Mouse (Mus musculus): ENCODE data around the gene Dgkz. TPM values are rescaled to one million over a fixed set of nuclear protein-coding genes. Genes with fewer than 3 reads are reported as not detected.
A peak's percentile ranks its signal among the peaks of the same experiment; 100 is the strongest.

Gene Dgkz
- total RNA-seq, 1 experiment: 47.0 TPM

DNA sequence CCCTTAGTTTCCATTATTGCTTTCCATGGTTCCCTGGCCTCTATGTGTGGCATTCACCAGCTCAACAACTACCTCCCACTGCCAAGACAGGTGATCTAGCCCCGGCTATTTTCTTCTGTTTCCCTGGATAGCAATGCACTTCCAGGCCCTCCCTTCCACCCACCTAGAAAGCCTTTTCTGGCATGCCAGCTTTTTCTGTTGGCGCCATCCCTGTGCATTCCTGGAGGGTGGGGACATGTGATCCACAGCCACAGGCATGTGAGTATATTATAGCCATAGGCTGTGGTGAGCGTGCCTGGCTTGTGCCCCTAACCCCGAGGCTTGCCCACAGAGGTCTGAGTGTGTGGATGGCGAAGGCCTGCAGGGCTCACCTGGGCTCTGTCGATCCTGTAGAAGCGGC is 39.5 kb downstream of the Dgkz start:
- no peak for TF ChIP-seq ZNF384 (IDR thresholded peaks at IDR 0.05; ENCODE audit: low read depth, low read length)
- no peak for TF ChIP-seq HCFC1 (IDR thresholded peaks at IDR 0.05; ENCODE audit: borderline replicate concordance, insufficient read depth, low read length)
- no peak for TF ChIP-seq CHD2 (IDR thresholded peaks at IDR 0.05; ENCODE audit: low read depth, low read length)
- no peak for TF ChIP-seq ZC3H11A (IDR thresholded peaks at IDR 0.05; ENCODE audit: borderline replicate concordance, low read depth, low read length)
- TF ChIP-seq MAFK (IDR thresholded peaks at IDR 0.05; ENCODE audit: insufficient read depth, low read depth, low read length): no peak
- Histone ChIP-seq H3K9me3 (ENCODE audit: control insufficient read depth, insufficient read depth, low read depth, low read length) (no peaks in the 10 kb centered on the region), H3K36me3 (ENCODE audit: control insufficient read depth, insufficient read depth, low read length, poor library complexity, severe bottlenecking) (peaks cover 54% of the 10 kb centered on the region), H3K9ac (ENCODE audit: insufficient read depth, low read depth, low read length, poor library complexity, severe bottlenecking) (no peak overlapping the region), H3K27ac (ENCODE audit: insufficient read depth, low read depth, low read length, poor library complexity, severe bottlenecking) (no peak overlapping the region), H3K4me1 (ENCODE audit: control insufficient read depth in 2 of 2, insufficient read depth in 2 of 2, low read length in 2 of 2, poor library complexity in 1 of 2) (peaks cover 8 to 28% of the 10 kb centered on the region in 2 experiments; a peak in 3 of 4 replicates), H3K4me3 (ENCODE audit: insufficient read depth in 1 of 2, low read depth in 1 of 2, low read length in 2 of 2, poor library complexity in 1 of 2, severe bottlenecking in 1 of 2) (no peak overlapping the region)
- in situ Hi-C loops (cut with MboI; ENCODE audit: low sequenced_read_pairs in 2 of 2, unreplicated experiment in 2 of 2): no loop called here
- no peak for DNase-seq (ENCODE audit: low read depth, low spot score)

DNA sequence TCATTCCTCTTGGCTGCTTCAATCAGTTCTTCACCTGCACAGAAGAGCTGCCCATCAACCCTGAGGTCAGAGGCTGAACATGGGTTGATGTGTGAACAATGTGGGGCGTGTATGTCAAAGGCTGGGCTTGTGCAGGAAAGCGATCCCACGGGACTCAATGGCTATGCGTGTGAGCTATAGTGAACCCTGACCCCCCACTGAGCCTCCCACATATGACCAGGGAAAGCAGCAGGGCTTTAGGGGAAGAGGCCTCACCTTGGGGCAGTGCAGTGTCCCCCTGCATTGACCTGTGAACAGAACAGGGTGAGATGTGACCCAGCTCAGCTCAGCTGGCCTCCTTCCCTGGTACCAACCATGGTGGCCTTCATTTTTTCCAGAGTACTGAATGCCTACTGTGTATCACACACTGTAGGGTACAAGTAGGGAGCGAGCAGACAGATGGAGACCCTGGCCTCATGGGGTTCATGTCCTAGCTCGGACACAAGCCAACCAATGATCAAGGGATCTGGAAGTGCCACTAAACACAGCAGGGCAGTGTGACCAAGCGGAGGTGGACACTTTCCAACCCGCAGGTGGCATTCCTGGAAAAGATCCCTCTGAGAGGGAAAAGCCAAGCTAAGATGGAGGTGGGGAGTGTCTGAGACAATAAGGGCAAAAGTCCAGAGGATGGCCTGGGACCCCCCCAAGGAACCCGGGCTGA is 40.7 kb downstream of the Dgkz start:
- no peak overlapping the region for H3K27ac ChIP-seq (ENCODE audit: insufficient read depth, low read depth, low read length, poor library complexity, severe bottlenecking)
- TF ChIP-seq HCFC1 (IDR thresholded peaks at IDR 0.05; ENCODE audit: borderline replicate concordance, insufficient read depth, low read length): no peak
- no peak overlapping the region for H3K9ac ChIP-seq (ENCODE audit: insufficient read depth, low read depth, low read length, poor library complexity, severe bottlenecking)
- H3K9me3 ChIP-seq (ENCODE audit: control insufficient read depth, insufficient read depth, low read depth, low read length): no peaks in the 10 kb centered on the region
- no peak for DNase-seq (ENCODE audit: low read depth, low spot score)
- H3K4me1 ChIP-seq (ENCODE audit: control insufficient read depth in 2 of 2, insufficient read depth in 2 of 2, low read length in 2 of 2, poor library complexity in 1 of 2): peaks cover 8 to 28% of the 10 kb centered on the region in 2 experiments; a peak in 3 of 4 replicates
- no peak overlapping the region for H3K4me3 ChIP-seq (ENCODE audit: insufficient read depth in 1 of 2, low read depth in 1 of 2, low read length in 2 of 2, poor library complexity in 1 of 2, severe bottlenecking in 1 of 2)
- in situ Hi-C loops (cut with MboI; ENCODE audit: low sequenced_read_pairs in 2 of 2, unreplicated experiment in 2 of 2): no loop called here
- H3K36me3 ChIP-seq (ENCODE audit: control insufficient read depth, insufficient read depth, low read length, poor library complexity, severe bottlenecking): peaks cover 51% of the 10 kb centered on the region

DNA sequence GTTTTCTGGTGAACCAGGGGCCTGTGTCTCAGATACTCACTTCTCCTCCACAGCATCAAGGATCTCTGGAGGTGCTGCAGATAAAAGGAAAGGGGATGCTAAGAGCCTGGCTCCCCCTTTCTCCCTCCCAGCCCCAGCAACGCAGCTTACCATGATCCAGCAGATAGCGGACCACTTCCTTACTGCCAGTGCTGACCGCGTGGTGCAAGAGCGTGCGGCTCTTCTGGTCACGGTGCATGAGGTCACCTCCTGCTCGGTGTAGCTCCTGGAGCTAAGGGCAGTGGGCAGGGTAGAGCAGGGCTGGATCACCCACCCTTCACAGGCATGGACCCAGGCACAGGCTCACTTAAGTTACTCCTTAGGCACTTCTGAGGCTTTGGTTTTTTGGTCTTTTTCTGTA is 41.6 kb downstream of the Dgkz start:
- no peak for TF ChIP-seq ZC3H11A (IDR thresholded peaks at IDR 0.05; ENCODE audit: borderline replicate concordance, low read depth, low read length)
- TF ChIP-seq ZNF384 (IDR thresholded peaks at IDR 0.05; ENCODE audit: low read depth, low read length): no peak
- no peak for TF ChIP-seq CHD2 (IDR thresholded peaks at IDR 0.05; ENCODE audit: low read depth, low read length)
- TF ChIP-seq MAFK (IDR thresholded peaks at IDR 0.05; ENCODE audit: insufficient read depth, low read depth, low read length): no peak
- no peak for TF ChIP-seq HCFC1 (IDR thresholded peaks at IDR 0.05; ENCODE audit: borderline replicate concordance, insufficient read depth, low read length)
- H3K27ac ChIP-seq (ENCODE audit: insufficient read depth, low read depth, low read length, poor library complexity, severe bottlenecking): no peak overlapping the region
- H3K36me3 ChIP-seq (ENCODE audit: control insufficient read depth, insufficient read depth, low read length, poor library complexity, severe bottlenecking): peaks cover 42% of the 10 kb centered on the region
- H3K9ac ChIP-seq (ENCODE audit: insufficient read depth, low read depth, low read length, poor library complexity, severe bottlenecking): no peak overlapping the region
- H3K4me3 ChIP-seq (ENCODE audit: insufficient read depth in 1 of 2, low read depth in 1 of 2, low read length in 2 of 2, poor library complexity in 1 of 2, severe bottlenecking in 1 of 2): no peak overlapping the region
- no peaks in the 10 kb centered on the region for H3K9me3 ChIP-seq (ENCODE audit: control insufficient read depth, insufficient read depth, low read depth, low read length)
- no peak for DNase-seq (ENCODE audit: low read depth, low spot score)
- in situ Hi-C loops (cut with MboI; ENCODE audit: low sequenced_read_pairs in 2 of 2, unreplicated experiment in 2 of 2): no loop called here
- H3K4me1 ChIP-seq (ENCODE audit: control insufficient read depth in 2 of 2, insufficient read depth in 2 of 2, low read length in 2 of 2, poor library complexity in 1 of 2): peaks cover 9 to 29% of the 10 kb centered on the region in 2 experiments; a peak in 3 of 4 replicates

DNA sequence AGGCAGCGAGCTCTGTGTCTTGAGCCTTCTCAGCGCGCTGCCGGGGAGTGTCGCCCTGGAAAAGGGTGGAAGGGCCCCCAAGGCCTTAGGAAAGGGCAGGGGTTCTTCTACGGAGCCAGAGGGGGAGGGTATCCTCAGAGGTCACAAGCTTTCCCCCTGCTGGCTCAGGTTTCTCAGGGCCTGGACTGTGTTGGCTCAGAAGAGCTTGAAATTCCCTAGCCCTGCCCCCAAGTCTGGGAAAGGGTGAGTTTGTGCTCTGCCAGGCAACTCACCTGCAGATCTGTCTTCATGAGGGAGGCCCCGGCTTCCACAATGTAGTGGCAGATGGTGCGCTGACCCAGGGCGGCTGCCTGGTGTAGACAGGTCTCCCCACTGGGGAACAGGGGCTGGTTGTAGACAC is 42.2 kb downstream of the Dgkz start:
- H3K9ac ChIP-seq (ENCODE audit: insufficient read depth, low read depth, low read length, poor library complexity, severe bottlenecking): peak overlapping the region; percentile 36; the same call in 1 of the 2 replicates
- H3K36me3 ChIP-seq (ENCODE audit: control insufficient read depth, insufficient read depth, low read length, poor library complexity, severe bottlenecking): peaks cover 39% of the 10 kb centered on the region
- no peak for DNase-seq (ENCODE audit: low read depth, low spot score)
- no peak for TF ChIP-seq ZC3H11A (IDR thresholded peaks at IDR 0.05; ENCODE audit: borderline replicate concordance, low read depth, low read length)
- no peak for TF ChIP-seq MAFK (IDR thresholded peaks at IDR 0.05; ENCODE audit: insufficient read depth, low read depth, low read length)
- TF ChIP-seq HCFC1 (IDR thresholded peaks at IDR 0.05; ENCODE audit: borderline replicate concordance, insufficient read depth, low read length): no peak
- no peak for TF ChIP-seq ZNF384 (IDR thresholded peaks at IDR 0.05; ENCODE audit: low read depth, low read length)
- no peaks in the 10 kb centered on the region for H3K9me3 ChIP-seq (ENCODE audit: control insufficient read depth, insufficient read depth, low read depth, low read length)
- in situ Hi-C loops (cut with MboI; ENCODE audit: low sequenced_read_pairs in 2 of 2, unreplicated experiment in 2 of 2): no loop called here
- 0 out of 4 replicates have a peak overlapping the region, but pooled peaks of 1 of the 2 experiments have one; percentile 17 for H3K4me3 ChIP-seq (ENCODE audit: insufficient read depth in 1 of 2, low read depth in 1 of 2, low read length in 2 of 2, poor library complexity in 1 of 2, severe bottlenecking in 1 of 2)
- H3K27ac ChIP-seq (ENCODE audit: insufficient read depth, low read depth, low read length, poor library complexity, severe bottlenecking): peak overlapping the region; percentile 63
- H3K4me1 ChIP-seq (ENCODE audit: control insufficient read depth in 2 of 2, insufficient read depth in 2 of 2, low read length in 2 of 2, poor library complexity in 1 of 2): peaks cover 9 to 34% of the 10 kb centered on the region in 2 experiments; a peak in 3 of 4 replicates

Measured in ES-E14 (cell line).